Mouse (Mus musculus) 3134 (cell line): Measurements from ENCODE around the gene Tsfm.

Experiments used
- DNase-seq: peaks from one replicate; pipeline ENCODE4 v3.0.0-alpha.2; 2011; ENCODE audit warnings: low spot score; ENCODE audit not compliant: insufficient read length; ENCODE audit errors: extremely low read depth

The Tsfm gene

GRCm38 (mm10) chr10:126963821-126964220 lies 66.8 kb downstream of the Tsfm start:
- DNase-seq, result no peak

DNA sequence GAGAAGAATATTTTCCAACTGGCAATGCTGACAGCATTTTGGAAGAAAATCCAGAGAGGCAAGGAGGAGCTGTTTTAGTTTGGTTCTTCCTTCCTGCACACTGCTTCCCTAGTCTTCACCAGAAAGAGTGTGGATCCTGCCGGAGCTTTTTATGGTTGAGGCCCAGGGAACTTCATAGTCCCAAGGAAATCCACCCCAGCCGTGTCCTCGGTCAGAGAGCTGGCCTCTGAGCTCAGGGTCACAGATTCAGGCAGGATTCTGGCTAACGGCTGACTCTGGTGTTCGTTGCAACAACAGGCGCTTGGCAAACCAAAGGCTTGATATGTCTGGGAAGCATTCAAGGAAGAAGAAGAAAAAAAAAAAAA lies 67.7 kb downstream of the Tsfm start:
- DNase-seq, result no peak

- DNase-seq, result peak; percentile 78
Measured at GRCm38 (mm10) chr10:126962271-126962965, 68.2 kb downstream of the Tsfm start.

DNA sequence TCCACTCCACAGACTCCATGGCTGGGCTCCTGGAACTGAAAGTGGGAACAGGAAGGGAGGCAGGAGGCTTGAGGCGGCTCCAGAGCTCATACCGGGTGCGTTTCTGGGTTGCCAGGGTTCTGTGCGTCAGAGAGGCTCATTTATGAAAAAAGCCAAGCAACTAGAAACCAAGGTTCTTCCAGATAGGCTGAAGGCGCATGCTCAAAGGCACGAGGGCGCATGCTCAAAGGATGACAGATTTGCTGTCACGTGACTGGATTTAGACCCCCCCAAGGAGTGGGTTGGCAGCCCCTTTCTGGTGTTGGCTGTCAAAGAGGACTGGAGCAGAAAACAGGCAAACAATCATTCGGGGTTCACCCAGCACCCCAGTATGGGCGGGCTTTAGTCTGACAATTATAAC lies 68.9 kb downstream of the Tsfm start:
- DNase-seq, result no peak
